Mouse (Mus musculus) stomach, postnatal 0 days (tissue): ENCODE results near the gene Grb7.

ENCODE experiments used
- CTCF ChIP-seq: IDR thresholded peaks from 2 replicates; pipeline ENCODE4 v1.5.1; 2016; ENCODE audit warnings: antibody characterized with exemption, low read depth, mild to moderate bottlenecking, moderate library complexity
- EP300 ChIP-seq: optimal IDR thresholded peaks from 2 replicates; pipeline ENCODE3; 2016; ENCODE audit warnings: antibody characterized with exemption

DNA sequence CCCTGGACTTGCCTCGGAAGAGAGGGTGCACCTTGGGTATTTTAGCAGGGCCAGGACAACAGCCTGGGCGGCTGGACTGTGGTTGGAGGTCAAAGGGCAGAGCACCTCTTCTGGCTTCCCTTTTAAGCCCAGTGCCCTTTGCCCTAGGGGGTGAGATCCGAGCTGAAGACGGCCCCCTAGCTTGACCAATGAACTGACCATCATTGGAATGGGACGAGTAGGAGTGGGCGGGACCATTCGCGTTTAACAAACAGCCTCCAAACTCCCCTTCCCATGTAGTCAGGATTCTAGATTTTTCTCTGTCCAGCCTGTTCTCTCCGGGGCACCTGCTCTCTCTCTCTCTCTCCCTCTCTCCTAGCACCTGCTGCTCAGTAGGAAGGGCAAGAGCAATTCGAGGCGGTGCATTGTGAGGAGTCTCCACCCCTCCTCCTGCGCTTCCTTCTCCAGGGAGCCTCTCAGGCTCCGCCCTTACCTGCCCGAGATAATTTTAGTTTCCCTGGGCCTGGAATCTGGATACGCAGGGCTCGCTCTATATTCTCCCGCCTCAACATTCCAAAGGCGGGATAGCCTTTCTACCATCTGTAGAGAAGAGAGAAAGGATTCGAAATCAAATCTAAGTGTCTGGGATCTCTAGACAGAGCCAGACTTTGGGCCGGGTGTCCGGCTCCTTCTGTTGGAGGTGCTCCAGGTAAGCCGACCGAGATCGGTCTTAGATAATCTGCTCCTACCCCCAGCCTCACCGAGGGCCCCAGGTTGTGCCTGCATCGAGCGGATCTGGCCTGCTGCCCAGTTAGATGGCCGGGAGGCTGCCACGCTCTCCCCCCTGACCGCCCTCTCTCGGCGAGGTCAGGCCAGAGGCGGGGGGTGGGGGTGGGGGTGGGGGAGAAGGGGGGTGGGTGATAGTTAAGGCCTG is 624 bp downstream of the Grb7 start:
- TF ChIP-seq CTCF (no peak), EP300 (no peak)
